Mouse (Mus musculus) E14TG2a.4 (cell line): ENCODE results near the gene Trim29.

ENCODE experiments used
- H3K27me3 ChIP-seq: 2 replicates; pipeline ENCODE4 v1.6.1; 2014; ENCODE audit warnings: low read length, control low read depth; ENCODE audit not compliant: insufficient read depth
- H3K36me3 ChIP-seq: 2 replicates; pipeline ENCODE4 v1.6.1; 2014; ENCODE audit warnings: low read length, control low read depth; ENCODE audit not compliant: insufficient read depth
- H3K4me1 ChIP-seq: replicated peaks from 2 replicates; pipeline ENCODE4 v1.6.1; 2014; ENCODE audit warnings: low read depth, low read length, control low read depth
- H3K4me3 ChIP-seq: replicated peaks from 2 replicates; pipeline ENCODE4 v1.5.1; 2014; ENCODE audit warnings: mild to moderate bottlenecking, low read length
- H3K9me3 ChIP-seq: 2 replicates; pipeline ENCODE4 v1.6.1; 2014; ENCODE audit warnings: low read length, control low read depth
- CTCF ChIP-seq: conservative IDR thresholded peaks from 2 replicates; pipeline ENCODE4 v1.5.1; 2014; ENCODE audit warnings: low read length
- NANOG ChIP-seq: IDR thresholded peaks from 2 replicates; pipeline ENCODE4 v1.6.1; 2014; ENCODE audit warnings: borderline replicate concordance, low read length, mixed read lengths
- POU5F1 ChIP-seq: IDR thresholded peaks from 2 replicates; pipeline ENCODE4 v1.6.1; 2014; ENCODE audit warnings: low read length, borderline replicate concordance

The Trim29 gene

DNA sequence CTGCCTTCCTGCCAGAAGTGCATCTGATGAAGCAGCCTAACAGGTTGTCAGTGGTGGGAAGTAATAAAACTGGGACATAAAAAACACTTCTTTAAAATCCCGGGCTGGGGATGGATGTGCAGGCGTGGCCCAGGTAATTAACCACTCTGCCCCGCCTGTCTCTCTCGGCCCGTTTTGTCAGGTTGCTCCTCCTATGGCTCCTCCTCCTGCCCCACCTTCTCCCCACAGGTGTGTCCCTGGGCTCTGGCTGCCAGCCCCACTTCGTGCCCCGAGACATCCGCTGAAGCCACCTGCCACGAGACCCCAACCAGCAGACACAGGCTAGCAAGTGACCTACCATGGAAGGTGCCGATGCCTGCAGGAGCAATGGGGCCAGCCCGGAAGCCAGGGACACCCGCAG, at the start of gene Trim29:
Gene Trim29 (plus strand): TSS at position 311 of the 400 bp plus-strand sequence.
- H3K36me3 ChIP-seq = no peaks in the 10 kb centered on the region
- peaks cover 55% of the 10 kb centered on the region for H3K4me1 ChIP-seq
- H3K9me3 ChIP-seq = peaks cover 6% of the 10 kb centered on the region
- H3K27me3 ChIP-seq = peaks cover 68% of the 10 kb centered on the region
- H3K4me3 ChIP-seq = 0 out of 2 replicates have a peak within 1 kb of the TSS, but pooled peaks have one; percentile 20
- no peak for TF ChIP-seq CTCF
- TF ChIP-seq NANOG = no peak
- no peak for TF ChIP-seq POU5F1

- Histone ChIP-seq H3K4me3 (no peak overlapping the region), H3K36me3 (no peaks in the 10 kb centered on the region), H3K9me3 (no peaks in the 10 kb centered on the region), H3K27me3 (no peaks in the 10 kb centered on the region; the same call in 1 of the 2 replicates), H3K4me1 (peaks cover 69% of the 10 kb centered on the region)
- TF ChIP-seq POU5F1 (no peak), NANOG (no peak), CTCF (no peak)
Observed at GRCm38 (mm10) chr9:43261124-43261907, 49.3 kb upstream of the Trim29 start.

GRCm38 (mm10) chr9:43261941-43262340, 48.7 kb upstream of the Trim29 start:
- no peak overlapping the region for H3K4me3 ChIP-seq
- H3K4me1 ChIP-seq = peaks cover 72% of the 10 kb centered on the region
- no peaks in the 10 kb centered on the region for H3K9me3 ChIP-seq
- H3K36me3 ChIP-seq = no peaks in the 10 kb centered on the region
- TF ChIP-seq NANOG = no peak
- no peak for TF ChIP-seq CTCF
- no peak for TF ChIP-seq POU5F1
- no peaks in the 10 kb centered on the region; the same call in 1 of the 2 replicates for H3K27me3 ChIP-seq

GRCm38 (mm10) chr9:43262390-43262789, 48.3 kb upstream of the Trim29 start:
- Histone ChIP-seq H3K9me3 (no peaks in the 10 kb centered on the region), H3K36me3 (no peaks in the 10 kb centered on the region), H3K4me3 (no peak overlapping the region), H3K27me3 (no peaks in the 10 kb centered on the region; the same call in 1 of the 2 replicates), H3K4me1 (peaks cover 72% of the 10 kb centered on the region)
- TF ChIP-seq NANOG (no peak), CTCF (no peak), POU5F1 (no peak)

DNA sequence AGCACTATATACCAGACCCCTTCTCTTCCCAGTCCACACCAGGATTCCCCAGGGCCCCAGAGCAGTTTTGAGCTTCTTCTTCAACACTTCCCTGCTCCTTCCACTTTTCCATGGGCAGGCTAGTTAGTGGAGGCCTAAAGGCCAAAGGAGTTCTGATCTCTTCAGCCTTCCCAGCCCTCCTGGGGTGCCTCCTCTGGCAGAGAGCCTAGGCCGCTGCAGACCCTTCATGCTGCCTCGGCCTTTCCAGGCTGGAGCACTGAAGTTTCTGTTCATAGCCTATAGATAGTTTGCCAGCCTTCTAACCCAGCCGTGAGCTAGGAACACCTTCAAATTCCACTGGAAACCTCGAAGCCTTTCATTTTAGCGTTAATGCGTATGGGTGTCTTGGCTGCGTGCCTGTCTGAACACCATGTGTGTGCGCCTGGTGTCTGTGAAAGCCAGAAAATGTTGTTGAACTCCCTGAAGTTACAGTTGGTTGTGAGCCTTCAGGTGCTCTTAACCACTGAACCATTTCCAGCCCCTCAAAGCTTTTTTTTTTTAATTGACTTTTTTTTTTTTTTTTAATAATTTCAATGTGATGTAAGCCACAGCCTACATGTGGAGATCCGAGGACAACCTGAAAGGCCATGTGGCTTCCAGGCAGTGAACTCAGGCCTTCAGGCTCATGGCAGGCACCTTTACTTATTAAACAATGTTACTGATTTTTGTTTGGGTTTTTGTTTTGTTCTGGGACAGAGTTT, 47.7 kb upstream of the Trim29 start:
- no peak for TF ChIP-seq POU5F1
- TF ChIP-seq NANOG = no peak
- no peak for TF ChIP-seq CTCF
- Histone ChIP-seq H3K4me3 (no peak overlapping the region), H3K36me3 (no peaks in the 10 kb centered on the region), H3K4me1 (peaks cover 77% of the 10 kb centered on the region), H3K9me3 (no peaks in the 10 kb centered on the region), H3K27me3 (no peaks in the 10 kb centered on the region; the same call in 1 of the 2 replicates)

- no peak for TF ChIP-seq NANOG
- no peak for TF ChIP-seq POU5F1
- TF ChIP-seq CTCF = no peak
- peaks cover 82% of the 10 kb centered on the region for H3K4me1 ChIP-seq
Observed at GRCm38 (mm10) chr9:43263946-43264451, 46.6 kb upstream of the Trim29 start.

DNA sequence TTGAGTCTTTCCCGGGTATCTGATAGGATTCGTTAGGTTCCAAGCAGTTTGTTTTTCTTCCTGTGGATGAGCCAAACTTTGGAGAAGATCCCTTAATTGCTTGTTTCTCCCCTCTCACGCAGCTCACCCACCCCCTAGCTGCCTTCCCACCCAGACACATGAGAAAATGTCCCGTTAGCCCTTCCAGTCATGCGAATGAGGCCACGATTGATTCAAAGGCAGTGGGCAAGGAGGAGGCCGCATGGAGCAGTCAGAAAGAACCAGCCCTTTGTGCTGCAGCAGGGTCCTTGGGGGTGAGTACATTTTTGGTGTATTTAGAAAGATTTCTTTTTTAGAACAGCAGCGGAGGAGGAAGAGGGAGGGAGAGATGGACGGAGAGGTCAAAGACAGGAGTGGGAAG, 45.5 kb upstream of the Trim29 start:
- no peak overlapping the region for H3K4me3 ChIP-seq
- H3K9me3 ChIP-seq = no peaks in the 10 kb centered on the region
- peaks cover 87% of the 10 kb centered on the region for H3K4me1 ChIP-seq
- no peaks in the 10 kb centered on the region for H3K36me3 ChIP-seq
- TF ChIP-seq POU5F1 = no peak
- TF ChIP-seq CTCF = no peak
- TF ChIP-seq NANOG = no peak
- H3K27me3 ChIP-seq = peaks cover 10% of the 10 kb centered on the region

More at GRCm38 (mm10) chr9:43263946-43264451, 46.6 kb upstream of the Trim29 start:
- Histone ChIP-seq H3K4me3 (peak overlapping the region; percentile 3; the same call in 1 of the 2 replicates), H3K9me3 (no peaks in the 10 kb centered on the region), H3K36me3 (no peaks in the 10 kb centered on the region), H3K27me3 (no peaks in the 10 kb centered on the region; the same call in 1 of the 2 replicates)

DNA sequence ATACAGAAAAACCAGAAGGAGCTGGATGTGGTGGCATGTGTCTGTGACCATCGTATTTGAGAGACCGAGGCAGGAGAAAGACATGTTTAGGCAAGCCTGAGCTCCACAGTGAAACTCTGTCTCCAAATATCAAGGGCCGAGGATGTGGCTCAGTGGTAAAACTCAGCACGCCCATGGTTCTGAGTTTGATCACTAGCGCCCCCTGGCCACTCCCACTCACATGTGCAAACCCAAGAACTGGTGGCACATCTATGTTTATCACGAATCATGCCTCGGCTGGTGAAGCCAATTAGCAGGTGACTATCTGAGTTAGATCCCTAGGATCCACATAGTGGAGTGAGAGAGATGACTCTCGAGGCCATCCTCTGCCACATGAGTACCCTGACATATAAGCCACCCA, 43.3 kb upstream of the Trim29 start:
- no peak overlapping the region for H3K4me3 ChIP-seq
- no peak for TF ChIP-seq NANOG
- TF ChIP-seq CTCF = peak; percentile 45
- no peaks in the 10 kb centered on the region for H3K36me3 ChIP-seq
- peaks cover 31% of the 10 kb centered on the region for H3K27me3 ChIP-seq
- peaks cover 91% of the 10 kb centered on the region for H3K4me1 ChIP-seq
- no peaks in the 10 kb centered on the region for H3K9me3 ChIP-seq
